Mouse (Mus musculus): ENCODE measurements around the gene Gm21304.
A peak's percentile ranks its signal among the peaks of the same experiment; 100 is the strongest.
"Not testable (repeated sequence)": the region's sequence is repeated elsewhere in the genome, so short reads cannot be mapped to it uniquely, and the experiment has no call there.

The Gm21304 gene

DNA sequence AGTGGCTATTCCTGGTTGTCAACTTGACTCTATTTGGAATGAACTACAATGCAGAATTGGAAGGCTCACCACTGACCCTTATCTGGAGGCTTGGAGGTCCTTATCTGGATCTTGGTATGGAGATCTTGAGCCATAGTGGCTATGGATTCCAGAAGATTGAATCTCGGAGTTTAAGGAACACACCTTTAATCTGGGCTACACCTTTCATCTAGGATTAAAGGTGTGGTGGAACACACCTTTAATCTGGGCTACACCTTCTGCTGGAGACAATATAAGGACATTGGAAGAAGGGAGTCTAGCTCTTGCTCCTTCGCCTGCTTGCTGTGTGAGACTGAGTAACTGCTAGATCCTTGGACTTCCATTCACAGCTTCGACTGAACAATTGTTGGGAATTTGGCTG lies at the start of gene Gm21304:
Gene Gm21304, plus strand, starts transcription at position 301 of the 400 bp plus-strand sequence.
- DNase-seq (ENCODE audit: low read depth, low spot score), result not testable (repeated sequence)

DNA sequence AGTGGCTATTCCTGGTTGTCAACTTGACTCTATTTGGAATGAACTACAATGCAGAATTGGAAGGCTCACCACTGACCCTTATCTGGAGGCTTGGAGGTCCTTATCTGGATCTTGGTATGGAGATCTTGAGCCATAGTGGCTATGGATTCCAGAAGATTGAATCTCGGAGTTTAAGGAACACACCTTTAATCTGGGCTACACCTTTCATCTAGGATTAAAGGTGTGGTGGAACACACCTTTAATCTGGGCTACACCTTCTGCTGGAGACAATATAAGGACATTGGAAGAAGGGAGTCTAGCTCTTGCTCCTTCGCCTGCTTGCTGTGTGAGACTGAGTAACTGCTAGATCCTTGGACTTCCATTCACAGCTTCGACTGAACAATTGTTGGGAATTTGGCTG lies 25.6 kb upstream of the Gm21304 start, which contains the start of gene Gm21293:
Gene Gm21293, plus strand, starts transcription at position 301 of the 400 bp plus-strand sequence.
- not testable (repeated sequence) for DNase-seq (ENCODE audit: low read depth, low spot score)

DNA sequence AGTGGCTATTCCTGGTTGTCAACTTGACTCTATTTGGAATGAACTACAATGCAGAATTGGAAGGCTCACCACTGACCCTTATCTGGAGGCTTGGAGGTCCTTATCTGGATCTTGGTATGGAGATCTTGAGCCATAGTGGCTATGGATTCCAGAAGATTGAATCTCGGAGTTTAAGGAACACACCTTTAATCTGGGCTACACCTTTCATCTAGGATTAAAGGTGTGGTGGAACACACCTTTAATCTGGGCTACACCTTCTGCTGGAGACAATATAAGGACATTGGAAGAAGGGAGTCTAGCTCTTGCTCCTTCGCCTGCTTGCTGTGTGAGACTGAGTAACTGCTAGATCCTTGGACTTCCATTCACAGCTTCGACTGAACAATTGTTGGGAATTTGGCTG lies 17.1 kb upstream of the Gm21304 start, which contains the start of gene Gm6763:
Gene Gm6763, plus strand, starts transcription at position 301 of the 400 bp plus-strand sequence.
- DNase-seq (ENCODE audit: low read depth, low spot score), result not testable (repeated sequence)

DNA sequence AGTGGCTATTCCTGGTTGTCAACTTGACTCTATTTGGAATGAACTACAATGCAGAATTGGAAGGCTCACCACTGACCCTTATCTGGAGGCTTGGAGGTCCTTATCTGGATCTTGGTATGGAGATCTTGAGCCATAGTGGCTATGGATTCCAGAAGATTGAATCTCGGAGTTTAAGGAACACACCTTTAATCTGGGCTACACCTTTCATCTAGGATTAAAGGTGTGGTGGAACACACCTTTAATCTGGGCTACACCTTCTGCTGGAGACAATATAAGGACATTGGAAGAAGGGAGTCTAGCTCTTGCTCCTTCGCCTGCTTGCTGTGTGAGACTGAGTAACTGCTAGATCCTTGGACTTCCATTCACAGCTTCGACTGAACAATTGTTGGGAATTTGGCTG lies 8.6 kb upstream of the Gm21304 start, which contains the start of gene Gm8764:
Gene Gm8764, plus strand, starts transcription at position 301 of the 400 bp plus-strand sequence.
- not testable (repeated sequence) for DNase-seq (ENCODE audit: low read depth, low spot score)

DNA sequence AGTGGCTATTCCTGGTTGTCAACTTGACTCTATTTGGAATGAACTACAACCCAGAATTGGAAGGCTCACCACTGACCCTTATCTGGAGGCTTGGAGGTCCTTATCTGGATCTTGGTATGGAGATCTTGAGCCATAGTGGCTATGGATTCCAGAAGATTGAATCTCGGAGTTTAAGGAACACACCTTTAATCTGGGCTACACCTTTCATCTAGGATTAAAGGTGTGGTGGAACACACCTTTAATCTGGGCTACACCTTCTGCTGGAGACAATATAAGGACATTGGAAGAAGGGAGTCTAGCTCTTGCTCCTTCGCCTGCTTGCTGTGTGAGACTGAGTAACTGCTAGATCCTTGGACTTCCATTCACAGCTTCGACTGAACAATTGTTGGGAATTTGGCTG lies 8.4 kb downstream of the Gm21304 start, which contains the start of gene Gm21312:
Gene Gm21312, plus strand, starts transcription at position 301 of the 400 bp plus-strand sequence.
- not testable (repeated sequence) for DNase-seq (ENCODE audit: low read depth, low spot score)

DNA sequence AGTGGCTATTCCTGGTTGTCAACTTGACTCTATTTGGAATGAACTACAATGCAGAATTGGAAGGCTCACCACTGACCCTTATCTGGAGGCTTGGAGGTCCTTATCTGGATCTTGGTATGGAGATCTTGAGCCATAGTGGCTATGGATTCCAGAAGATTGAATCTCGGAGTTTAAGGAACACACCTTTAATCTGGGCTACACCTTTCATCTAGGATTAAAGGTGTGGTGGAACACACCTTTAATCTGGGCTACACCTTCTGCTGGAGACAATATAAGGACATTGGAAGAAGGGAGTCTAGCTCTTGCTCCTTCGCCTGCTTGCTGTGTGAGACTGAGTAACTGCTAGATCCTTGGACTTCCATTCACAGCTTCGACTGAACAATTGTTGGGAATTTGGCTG lies 16.9 kb downstream of the Gm21304 start, which contains the start of gene Gm20765:
Gene Gm20765, plus strand, starts transcription at position 301 of the 400 bp plus-strand sequence.
- DNase-seq (ENCODE audit: low read depth, low spot score), result not testable (repeated sequence)

DNA sequence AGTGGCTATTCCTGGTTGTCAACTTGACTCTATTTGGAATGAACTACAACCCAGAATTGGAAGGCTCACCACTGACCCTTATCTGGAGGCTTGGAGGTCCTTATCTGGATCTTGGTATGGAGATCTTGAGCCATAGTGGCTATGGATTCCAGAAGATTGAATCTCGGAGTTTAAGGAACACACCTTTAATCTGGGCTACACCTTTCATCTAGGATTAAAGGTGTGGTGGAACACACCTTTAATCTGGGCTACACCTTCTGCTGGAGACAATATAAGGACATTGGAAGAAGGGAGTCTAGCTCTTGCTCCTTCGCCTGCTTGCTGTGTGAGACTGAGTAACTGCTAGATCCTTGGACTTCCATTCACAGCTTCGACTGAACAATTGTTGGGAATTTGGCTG lies 25.4 kb downstream of the Gm21304 start, which contains the start of gene Gm4340:
Gene Gm4340, plus strand, starts transcription at position 301 of the 400 bp plus-strand sequence.
- DNase-seq (ENCODE audit: low read depth, low spot score), result not testable (repeated sequence)

DNA sequence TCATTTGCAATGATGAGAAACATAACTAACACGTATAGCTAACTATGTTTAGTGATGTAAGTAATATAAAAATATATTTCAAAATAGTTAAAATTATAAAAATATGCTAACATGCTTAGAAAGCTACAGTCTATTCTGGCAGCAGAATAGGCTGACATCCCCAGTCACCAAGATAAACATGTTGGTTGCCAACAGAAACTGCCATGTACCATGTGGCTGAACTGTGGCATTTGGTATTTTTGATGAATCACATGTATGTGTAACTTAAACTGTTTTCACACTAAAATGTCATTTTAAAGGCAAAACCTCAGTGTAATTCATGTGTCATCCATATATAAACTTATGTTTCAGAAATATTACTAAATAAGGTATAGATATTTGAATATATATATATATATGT lies 41.3 kb downstream of the Gm21304 start:
- DNase-seq (ENCODE audit: low read depth, low spot score), result no peak

DNA sequence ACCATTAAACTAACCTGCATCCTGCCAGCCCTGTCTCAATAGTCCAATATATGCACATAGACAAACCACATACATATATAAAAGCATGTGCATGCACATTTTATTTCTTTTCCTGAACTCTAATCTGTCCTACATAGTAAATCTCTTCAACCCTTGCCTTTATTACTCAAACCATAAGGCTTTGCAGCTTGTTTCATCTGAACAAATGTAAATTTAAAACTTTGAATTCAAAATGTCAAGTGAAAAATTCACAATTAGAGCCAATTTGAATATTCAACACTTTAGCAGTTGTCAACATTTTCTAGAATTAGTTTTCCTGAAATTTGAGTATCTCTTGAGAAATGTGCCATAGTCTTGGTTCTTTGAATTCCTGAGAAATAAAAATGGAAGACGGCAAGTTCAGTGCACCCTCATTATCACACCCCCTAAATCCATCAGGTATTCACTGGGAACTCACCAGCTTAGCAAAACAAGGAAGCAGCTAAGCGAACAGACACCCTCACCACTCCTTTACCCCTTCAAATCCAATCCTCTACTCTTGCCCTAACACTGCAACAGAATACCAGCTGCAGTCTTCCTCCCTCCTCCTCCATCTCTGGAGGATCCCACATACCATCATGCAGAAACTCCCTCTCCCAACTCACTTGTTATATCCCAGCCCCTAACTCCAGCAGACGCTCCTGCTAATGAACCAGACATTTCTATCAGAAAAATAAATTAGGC lies 42.1 kb downstream of the Gm21304 start:
- DNase-seq (ENCODE audit: low read depth, low spot score), result peak; percentile 28

DNA sequence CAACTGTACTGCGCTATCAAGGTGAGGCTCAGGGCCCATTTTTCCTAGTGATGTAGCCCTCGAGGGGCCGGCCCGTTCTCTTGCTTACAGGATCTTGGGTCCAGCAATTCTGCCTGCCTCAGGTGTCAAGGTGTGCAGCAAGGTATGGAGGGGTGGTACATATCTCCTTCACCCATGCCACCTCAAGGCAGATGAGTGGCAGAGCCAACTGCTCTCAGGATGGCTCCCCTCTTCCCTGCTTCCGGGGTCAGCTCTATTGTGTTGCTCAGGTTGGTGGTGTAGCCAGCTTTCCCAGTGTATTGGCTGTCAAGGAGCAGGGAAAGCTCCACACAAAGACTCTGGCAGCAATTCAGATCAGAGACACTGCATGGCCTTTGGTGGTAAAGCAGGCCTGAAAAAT lies 46.2 kb downstream of the Gm21304 start:
- no peak for DNase-seq (ENCODE audit: low read depth, low spot score)
